Mouse (Mus musculus) liver, postnatal 0 days (tissue): ENCODE measurements at regions not wholly inside any gene's neighbourhood (a gene's known extent, or its start where the extent isn't known, plus 50 kb on each side); places are given as distances from the start of the nearest gene placed in this dataset.

ENCODE experiments used
- CTCF ChIP-seq: sonication (generic); IDR thresholded peaks from 2 replicates; pipeline ENCODE4 v1.5.1; 2016; ENCODE audit warnings: antibody characterized with exemption, low read depth
- EP300 ChIP-seq: IDR thresholded peaks from 2 replicates; pipeline ENCODE4 v1.6.1; 2016; ENCODE audit warnings: antibody characterized with exemption, low read depth, mild to moderate bottlenecking

DNA sequence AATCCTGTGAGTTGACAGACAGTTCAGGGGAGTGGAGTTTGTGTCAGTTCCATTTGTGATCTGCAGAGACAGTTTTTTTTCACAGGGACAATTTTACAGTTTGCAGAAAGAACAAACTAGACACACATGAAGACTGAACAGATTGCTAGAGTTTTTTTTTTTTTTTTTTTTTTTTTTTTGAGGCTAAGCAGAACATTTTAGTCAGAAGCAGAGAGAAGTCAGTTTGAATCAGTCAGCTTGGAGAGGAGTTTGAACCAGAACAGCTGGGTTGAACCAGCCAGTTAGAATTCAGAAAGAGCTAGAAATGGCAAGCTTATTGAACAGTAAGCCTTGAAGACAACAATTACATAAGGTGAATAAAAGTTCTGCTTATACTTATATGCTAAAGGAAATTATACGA lies 557.2 kb upstream of the Gm5415 start:
- TF ChIP-seq CTCF = no peak
- no peak for TF ChIP-seq EP300
